Mouse (Mus musculus) stomach, postnatal 0 days (tissue): ENCODE data around the gene Lrpap1.

Source experiments
- CTCF ChIP-seq: IDR thresholded peaks from 2 replicates; pipeline ENCODE4 v1.5.1; 2016; ENCODE audit warnings: antibody characterized with exemption, low read depth, mild to moderate bottlenecking, moderate library complexity
- EP300 ChIP-seq: optimal IDR thresholded peaks from 2 replicates; pipeline ENCODE3; 2016; ENCODE audit warnings: antibody characterized with exemption

- no peak for TF ChIP-seq CTCF
- no peak for TF ChIP-seq EP300
Measured at GRCm38 (mm10) chr5:35137510-35138182, 32.1 kb upstream of the Lrpap1 start.
